Mouse (Mus musculus): ENCODE measurements around the gene Ifnz.
"Not testable (repeated sequence)": the region's sequence is repeated elsewhere in the genome, so short reads cannot be mapped to it uniquely, and the experiment has no call there.

DNA sequence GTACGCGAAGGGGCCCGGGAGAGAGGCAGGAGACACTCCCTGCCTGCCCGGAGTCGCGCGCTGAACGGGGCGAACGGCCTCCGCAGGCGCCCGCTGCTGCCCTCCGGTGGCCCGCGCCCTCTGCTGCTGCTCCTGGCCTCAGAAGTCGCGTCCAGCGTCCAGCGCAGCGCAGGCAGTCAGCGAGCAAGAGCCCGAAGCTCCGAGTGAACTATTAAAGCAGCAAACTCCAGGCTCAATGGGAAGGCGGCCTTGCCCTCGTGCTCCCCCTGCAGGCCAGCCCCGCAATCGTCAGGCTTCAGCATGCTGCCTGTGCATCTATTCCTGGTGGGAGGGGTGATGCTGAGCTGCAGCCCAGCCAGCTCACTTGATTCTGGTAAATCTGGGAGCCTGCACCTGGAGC, 9.3 kb downstream of the Ifnz start, which contains the start of gene Gm13278:
- TF ChIP-seq EP300 (IDR thresholded peaks at IDR 0.05; ENCODE audit: insufficient read depth, low read depth, low read length); CTCF (IDR thresholded peaks at IDR 0.05; ENCODE audit: low read depth, low read length): not testable (repeated sequence)
